Mouse (Mus musculus) lung, postnatal 4 days (tissue): ENCODE measurements around the gene Asxl1.

Experiments
- DNase-seq, 2 experiments: peaks; one replicate each; pipeline ENCODE4 v3.0.0; 2021

Asxl1 gene

GRCm38 (mm10) chr2:153345454-153346220, at the start of gene Asxl1:
Gene Asxl1, plus strand, starts transcription at chr2:153345829.
- DNase-seq: peak; percentile 98 to 99

DNA sequence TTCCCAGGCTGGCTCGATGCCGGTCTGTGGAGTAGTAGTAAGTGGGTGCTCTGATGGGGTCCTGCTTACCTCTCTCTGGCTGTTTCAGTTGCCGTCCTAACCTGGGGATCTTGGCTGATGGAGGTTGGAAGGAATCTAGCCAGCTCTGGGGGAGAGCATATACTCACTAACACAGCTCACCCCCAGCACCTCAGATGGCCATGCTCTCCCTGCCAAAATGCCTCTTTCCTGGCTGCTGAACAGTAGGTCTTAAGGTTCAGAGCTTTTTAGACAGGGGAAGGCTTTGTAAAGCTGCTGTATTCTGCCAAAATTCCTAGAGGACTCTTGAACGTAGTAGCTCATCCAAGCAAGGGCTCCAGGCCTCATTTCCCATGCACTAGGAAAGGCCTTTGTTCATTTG, 47.9 kb upstream of the Asxl1 start:
- no peak for DNase-seq

GRCm38 (mm10) chr2:153298460-153298859, 47.2 kb upstream of the Asxl1 start:
- no peak for DNase-seq

- peak in 1 of 2 experiments; percentile 24 for DNase-seq
Measured at GRCm38 (mm10) chr2:153298863-153299262, 46.8 kb upstream of the Asxl1 start.

DNA sequence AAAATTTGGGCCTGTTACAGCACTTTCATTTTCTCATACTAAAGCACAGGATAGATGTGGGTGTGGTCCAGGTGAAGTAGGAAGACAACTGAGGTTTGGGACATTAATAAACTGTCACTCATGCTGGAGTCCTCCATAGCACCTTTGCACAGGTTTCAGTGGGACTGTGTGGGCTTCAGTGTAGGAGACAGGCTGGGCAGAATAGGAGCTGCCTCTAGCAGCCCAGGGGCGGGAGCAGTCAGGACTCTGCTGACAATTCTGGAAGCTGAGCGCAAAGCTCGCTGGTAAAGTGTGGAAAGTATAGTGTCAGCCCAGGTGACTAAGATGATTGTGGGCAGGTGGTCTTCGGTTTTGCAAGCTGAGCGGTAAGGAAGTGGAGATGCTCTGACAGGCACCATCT, 44.5 kb upstream of the Asxl1 start:
- DNase-seq: no peak

DNA sequence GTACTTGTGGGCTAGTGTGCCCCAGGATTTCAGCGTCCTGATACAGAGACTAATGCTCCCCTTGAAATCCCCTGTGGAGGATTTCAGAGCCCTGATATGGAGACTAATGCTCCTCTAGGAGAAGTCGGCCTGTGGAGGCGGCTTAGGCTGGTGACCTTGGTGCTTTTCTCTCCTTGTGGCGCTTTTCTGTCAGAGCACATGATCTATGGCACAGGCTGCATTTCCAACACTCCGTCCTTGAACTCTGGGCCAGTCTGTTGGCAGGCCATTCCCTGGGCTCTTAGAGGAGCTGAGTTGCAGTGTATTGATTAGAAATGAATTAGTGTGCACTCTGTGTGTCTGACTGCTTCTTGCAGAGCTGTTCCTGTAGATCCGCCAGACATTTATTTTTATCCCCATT, 40.4 kb upstream of the Asxl1 start:
- no peak for DNase-seq

GRCm38 (mm10) chr2:153308586-153308985, 37.0 kb upstream of the Asxl1 start:
- DNase-seq: no peak

DNA sequence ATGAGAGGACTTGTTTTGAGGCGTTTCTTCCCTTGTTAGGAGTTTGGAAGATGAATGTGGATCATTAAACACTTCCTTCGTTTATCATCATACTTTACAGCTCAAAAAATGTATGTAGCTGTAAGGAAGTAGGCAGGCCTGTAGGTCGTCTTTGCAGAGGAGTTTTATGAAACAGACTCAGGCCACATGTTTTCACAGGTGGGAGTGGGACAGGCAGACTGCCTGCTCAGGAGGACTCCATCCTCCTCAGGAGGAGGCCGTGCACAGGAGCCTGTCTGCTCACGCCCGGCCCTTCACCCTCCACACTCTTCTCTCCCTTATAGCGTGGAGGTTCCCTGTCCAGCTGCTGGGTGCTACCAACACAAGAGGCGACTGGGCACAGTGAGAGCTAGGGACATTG, 36.5 kb upstream of the Asxl1 start:
- no peak for DNase-seq

DNA sequence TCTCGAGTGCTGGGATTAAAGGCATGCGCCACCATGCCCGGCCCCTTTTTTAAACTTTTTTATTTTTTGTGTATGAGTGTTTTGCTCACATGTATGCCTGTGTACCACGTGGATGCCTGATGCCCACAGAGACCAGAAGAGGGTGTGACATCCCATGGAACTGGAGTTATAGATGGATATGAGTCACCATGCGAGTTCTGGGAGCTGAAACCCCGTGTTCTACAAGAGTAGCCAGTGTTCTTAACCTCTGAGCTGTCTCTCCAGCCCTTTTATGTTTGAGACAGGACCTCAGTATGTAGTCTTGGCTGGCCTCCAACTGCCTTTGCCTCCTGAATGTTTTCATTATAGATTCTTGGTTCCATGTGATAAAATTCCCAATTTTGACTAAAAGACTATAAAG, 35.4 kb upstream of the Asxl1 start:
- no peak for DNase-seq

DNA sequence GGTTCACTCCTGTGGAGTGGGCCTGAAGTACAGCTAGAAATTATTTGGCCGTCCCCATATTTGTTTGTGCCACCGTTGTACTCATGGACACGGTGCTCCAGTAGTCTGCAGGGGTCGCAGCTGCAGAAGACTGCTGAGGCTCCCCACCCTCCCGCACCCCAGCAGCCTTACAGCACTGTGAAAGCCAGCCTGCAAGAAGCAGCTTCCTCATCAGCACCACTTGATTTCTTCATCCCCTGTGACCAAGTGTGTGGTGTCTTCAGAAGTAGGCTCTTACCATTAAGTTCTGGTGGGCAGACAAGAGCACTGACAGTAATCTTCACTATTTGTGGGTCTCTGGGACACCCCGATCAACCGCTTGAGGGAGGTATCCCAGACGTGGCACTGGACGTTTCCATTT, 32.7 kb upstream of the Asxl1 start:
- no peak for DNase-seq

- DNase-seq: no peak
Measured at GRCm38 (mm10) chr2:153318408-153318807, 27.2 kb upstream of the Asxl1 start.

- DNase-seq: peak; percentile 50 to 58
Measured at GRCm38 (mm10) chr2:153319036-153319643, 26.5 kb upstream of the Asxl1 start.

DNA sequence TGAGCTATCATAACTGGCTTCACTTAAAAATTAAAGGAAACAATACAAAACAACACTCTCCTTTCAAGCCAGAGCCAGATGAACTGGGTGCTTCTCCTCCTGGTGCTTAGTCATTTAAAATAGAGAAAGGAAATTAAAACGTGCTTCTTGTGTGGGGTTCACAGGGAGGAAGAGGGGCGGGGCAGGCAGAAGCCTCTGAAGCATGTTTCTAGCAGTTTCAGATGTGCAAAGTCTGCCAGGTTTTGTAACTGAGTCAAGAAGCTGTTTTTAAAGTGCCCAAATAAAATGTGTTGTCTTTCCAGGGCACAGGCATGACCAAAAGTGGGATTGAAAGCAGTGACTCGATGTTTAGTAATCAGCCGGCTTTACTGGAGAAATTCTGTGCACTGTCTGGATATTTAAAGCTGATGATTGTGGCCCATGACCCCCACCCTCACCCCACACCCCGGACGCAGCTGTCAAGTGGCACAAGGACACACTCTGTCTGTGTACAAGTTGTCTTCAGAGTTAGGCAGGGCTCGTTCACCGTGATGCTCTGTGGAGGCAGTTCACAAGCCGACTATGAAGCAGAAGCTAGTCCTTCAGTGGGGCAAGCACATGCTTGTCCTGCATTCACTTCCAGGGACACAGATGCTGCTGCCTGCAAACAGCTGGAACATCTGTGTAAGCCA, 19.8 kb upstream of the Asxl1 start:
- DNase-seq: no peak

DNA sequence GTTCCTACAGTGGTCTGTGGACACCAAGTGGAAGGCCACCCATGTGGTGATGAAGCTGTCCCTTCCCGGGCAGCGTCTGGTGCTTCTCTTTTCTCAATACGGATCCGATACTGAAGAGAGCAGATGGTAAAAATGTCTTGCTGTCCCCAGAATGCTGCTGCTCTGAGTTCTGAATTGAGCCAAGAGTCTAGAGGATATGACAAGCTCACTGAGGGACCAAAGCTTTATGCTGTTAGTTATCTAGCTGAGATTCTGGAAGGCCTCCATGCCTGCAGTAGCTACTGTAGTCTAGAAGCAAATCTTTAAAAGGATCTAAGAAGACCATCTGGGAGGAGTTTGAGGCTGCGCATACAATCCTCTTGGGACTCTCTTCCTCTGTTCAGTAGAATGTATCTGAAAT, 13.4 kb upstream of the Asxl1 start:
- DNase-seq: no peak

DNA sequence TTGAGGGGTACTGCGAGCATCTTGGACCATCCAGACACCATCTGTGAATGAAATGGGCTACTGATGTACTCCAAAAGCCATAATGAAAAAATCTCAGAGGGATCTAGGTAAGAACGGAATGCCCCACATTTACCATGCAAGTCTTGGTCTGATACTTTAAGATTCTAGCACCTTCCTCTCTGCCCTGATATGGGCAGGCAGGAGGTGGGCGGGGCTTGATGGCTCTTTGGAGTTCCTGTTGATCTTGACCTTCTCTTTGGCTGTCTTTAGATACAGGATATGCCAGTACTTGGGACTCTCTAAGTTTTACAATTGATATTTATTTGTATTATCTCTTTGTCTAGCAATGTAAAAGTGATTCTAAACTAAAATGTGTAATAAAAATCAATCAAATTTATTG, 12.6 kb upstream of the Asxl1 start:
- peak; percentile 46 to 48 for DNase-seq

GRCm38 (mm10) chr2:153333822-153334232, 11.8 kb upstream of the Asxl1 start:
- peak; percentile 48 to 51 for DNase-seq

DNA sequence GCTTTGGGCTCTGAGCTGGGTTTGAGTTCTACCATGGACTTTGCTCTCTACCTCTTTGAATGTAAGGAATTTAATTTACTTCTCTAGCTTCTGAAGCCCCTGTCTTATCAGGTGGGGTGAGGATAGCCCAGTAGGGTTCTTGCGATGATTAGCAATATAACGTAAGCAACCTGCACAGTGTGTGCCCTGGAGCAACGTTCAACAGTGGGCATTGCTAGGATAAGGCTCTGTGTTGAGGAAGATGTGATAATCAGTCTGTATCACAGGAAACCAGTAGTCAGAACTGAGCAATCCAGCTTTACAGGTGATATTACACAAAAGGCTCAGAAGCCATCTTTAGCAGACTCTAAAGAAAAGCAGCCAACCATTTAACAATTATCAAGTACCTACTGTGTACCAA, 11.3 kb upstream of the Asxl1 start:
- DNase-seq: no peak

DNA sequence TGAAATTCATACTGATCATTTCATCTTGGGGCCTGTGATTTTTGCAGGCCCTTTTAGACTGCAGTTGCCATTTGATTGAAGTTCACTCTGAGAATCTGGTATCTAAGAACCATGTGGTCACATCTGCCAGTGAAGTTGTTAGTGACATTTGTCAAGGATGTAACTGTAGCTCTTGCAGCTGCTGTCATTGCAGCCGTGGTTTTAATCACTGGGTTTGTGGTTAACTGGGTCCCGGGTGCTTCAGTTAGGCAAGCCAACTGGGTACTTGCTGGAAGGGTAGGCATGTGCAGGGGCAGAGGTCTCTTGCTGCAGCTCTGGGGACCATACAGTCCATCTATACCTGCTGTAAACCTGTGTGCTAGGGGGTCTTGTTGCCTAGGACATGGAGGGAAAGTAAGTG, 9.5 kb upstream of the Asxl1 start:
- DNase-seq: no peak

GRCm38 (mm10) chr2:153338361-153339350, 7.0 kb upstream of the Asxl1 start:
- no peak for DNase-seq

DNA sequence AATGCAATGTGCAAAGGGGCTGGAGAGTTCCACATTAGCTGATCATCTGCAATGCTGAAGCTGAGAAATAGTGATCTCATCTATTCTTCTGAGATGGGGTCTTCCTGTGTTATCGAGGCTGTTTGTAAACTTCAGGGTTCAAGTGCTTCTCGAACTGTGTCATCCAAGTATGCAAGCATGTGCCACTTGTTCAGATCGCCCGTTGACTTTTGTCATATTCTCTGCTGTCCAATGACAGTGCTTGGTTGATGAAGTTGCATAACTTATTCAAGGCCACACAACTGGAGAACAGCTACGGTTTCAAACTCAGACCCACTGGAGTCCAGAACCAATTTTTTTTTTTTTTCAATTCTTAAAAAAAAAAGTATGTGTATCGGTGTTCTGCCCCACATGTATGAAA, 3.5 kb upstream of the Asxl1 start:
- no peak for DNase-seq

- DNase-seq: no peak
Measured at GRCm38 (mm10) chr2:153342602-153343001, 3.0 kb upstream of the Asxl1 start.

DNA sequence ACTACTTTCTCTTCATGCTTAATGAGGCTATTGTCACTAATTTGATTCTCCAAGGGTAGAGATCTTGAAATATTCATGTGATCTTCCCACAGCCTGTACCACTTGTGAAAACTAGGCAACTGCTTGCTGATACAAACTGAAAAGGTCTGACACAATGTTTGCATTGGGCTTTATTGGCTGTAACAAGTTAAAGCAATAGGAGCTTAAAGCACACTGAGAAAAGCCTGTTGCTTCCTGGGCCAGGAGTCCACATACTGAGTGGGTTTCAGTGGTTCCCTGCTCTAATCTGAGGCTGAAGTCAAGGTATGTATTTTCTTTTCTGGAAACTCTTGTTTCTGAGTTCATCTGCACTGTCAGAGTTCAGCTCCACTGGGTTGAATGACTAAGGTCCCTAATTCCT, 2.4 kb upstream of the Asxl1 start:
- DNase-seq: no peak

GRCm38 (mm10) chr2:153345071-153345453, 567 bp upstream of the Asxl1 start:
- peak in 1 of 2 experiments; percentile 26 for DNase-seq
